Mouse (Mus musculus): ENCODE measurements around the gene Gm21411.

Gene Gm21411

GRCm38 (mm10) chr4:146909386-146910137 lies at the start of gene Gm21411:
TSS of gene Gm21411 (minus strand) at chr4:146909590.
- in situ Hi-C loops (cut with MboI, MseI) = loop anchor here (10.0 kb wide), 2 partner anchors 75 to 265 kb away; no protein-coding TSS in a partner anchor

GRCm38 (mm10) chr4:146941691-146942090 lies 32.3 kb upstream of the Gm21411 start:
- in situ Hi-C loops (cut with MboI, MseI) = loop anchor here (25.0 kb wide), 1 partner anchor 1104 kb away; no protein-coding TSS in a partner anchor

GRCm38 (mm10) chr4:146932311-146933082 lies 23.1 kb upstream of the Gm21411 start:
- in situ Hi-C loops (cut with MboI, MseI) = loop anchor here (25.0 kb wide), 1 partner anchor 1095 kb away; no protein-coding TSS in a partner anchor

GRCm38 (mm10) chr4:146915196-146915595 lies 5.8 kb upstream of the Gm21411 start:
- in situ Hi-C loops (cut with MboI, MseI) = loop anchor here (5.0 to 10.0 kb wide), 2 partner anchors 270 to 567 kb away; no protein-coding TSS in a partner anchor

- in situ Hi-C loops (cut with MboI, MseI) = loop anchor here (10.0 kb wide), 1 partner anchor 73 kb away; no protein-coding TSS in a partner anchor
Measured at GRCm38 (mm10) chr4:146908131-146908530, 1.3 kb downstream of the Gm21411 start.

GRCm38 (mm10) chr4:146904782-146905181 lies 4.6 kb downstream of the Gm21411 start:
- in situ Hi-C loops (cut with MboI, MseI) = loop anchor here (5.0 to 10.0 kb wide), 2 partner anchors 70 to 333 kb away; no protein-coding TSS in a partner anchor

GRCm38 (mm10) chr4:146903126-146903525 lies 6.3 kb downstream of the Gm21411 start:
- in situ Hi-C loops (cut with MboI, MseI) = loop anchor here (5.0 to 10.0 kb wide), 2 partner anchors 68 to 334 kb away; no protein-coding TSS in a partner anchor
